Mouse (Mus musculus): Measurements from ENCODE around the gene Tomm70a.
"Not testable (repeated sequence)": the region's sequence is repeated elsewhere in the genome, so short reads cannot be mapped to it uniquely, and the experiment has no call there.

Gene Tomm70a

DNA sequence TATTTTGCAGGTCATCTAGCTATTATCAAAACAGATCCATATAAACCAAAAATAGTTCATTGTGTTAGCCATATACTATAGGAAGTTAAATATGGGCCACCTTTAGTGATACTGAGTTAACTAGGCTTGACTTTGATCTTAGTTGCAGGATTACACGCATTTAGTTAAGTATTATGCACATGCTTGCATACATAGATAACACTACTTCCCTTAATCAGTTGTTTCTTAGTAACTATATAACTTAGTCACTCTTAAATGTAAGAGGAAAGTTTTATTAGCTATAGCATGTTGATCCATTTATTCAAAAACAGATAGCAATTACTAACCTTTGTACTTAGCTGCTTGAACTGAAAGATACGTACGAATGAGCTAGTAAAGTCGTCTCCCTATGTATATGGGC lies 29.9 kb downstream of the Tomm70a start:
- DNase-seq, result no peak

GRCm38 (mm10) chr16:57155899-57156298 lies 34.4 kb downstream of the Tomm70a start:
- no peak for DNase-seq

- no peak for DNase-seq
Measured at GRCm38 (mm10) chr16:57157076-57157475, 35.6 kb downstream of the Tomm70a start.

DNA sequence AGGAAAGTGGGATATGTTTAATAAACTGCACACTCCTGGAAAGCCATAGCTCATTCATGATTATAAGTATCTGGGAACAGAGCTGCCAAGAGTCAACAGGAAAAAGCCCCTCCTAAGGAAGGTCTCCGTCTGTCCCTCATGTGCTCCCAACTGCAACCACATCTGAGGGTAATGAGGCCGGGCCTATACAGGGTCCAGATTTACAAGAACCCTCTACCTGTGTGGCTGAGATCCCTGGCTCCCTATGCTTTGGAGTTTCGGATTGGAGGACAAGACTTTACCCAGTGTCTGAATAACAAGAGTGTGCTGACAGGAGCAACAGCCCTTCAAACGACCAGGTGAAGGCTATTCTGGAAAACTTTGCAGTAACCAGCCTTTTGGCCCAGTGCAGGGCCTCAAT lies 36.2 kb downstream of the Tomm70a start:
- DNase-seq, result no peak

GRCm38 (mm10) chr16:57159835-57160234 lies 38.3 kb downstream of the Tomm70a start:
- DNase-seq, result no peak

DNA sequence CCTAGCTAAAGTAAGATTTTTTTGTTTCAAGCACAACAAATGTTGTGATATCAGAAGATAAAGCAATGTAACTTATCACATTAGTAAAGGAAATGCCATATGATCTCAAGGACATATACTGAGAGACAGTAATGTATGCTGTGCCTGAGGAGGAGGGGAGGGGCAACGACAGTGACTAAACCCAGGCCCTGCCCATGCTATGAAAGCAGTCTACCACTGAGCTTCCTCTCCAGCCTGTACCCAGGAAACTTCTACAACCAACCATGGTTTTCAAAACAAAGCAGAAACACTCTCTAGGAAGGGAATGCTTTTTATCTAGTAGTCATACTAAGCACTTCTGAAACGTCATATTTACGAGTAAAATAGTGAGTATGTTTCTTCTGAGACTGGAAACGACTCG lies 41.3 kb downstream of the Tomm70a start:
- no peak for DNase-seq

DNA sequence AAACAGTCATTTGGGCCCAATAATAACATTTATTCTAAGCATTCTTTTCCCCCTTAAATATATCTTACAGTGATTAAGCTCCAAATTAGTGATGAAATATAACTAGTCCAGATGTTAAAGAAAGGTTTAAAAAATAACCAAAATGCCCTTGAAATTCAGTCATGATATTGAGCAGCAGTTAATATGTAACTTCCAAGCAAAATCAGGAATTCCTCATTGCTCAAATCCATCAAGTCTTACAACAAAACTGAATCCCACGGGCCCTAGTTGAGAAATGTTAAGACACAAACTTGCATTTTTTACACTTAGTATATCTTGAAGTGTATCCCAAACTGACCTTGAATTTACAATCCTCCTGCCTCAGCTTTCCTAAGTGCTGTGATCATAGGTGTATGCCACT lies 42.2 kb downstream of the Tomm70a start:
- no peak for DNase-seq

DNA sequence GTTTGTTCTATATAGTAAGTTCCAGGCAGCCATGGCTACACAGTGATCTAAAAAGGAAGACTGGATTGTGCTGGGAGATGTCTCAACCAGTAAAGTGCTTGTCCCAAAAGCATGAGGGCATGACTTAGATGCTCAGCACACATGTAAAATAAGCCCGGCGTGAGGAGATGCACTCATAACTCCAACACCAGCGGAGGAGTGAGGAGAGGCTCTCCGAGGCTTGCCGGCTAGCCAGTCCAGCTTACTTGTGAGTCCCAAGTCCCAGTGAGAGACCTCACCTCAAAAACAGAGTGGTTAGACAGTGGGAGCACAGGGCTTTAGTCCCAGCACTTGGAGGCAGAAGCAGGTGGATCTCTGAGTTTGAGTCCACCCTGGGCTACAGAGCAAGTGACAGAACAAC lies 43.7 kb downstream of the Tomm70a start:
- DNase-seq, result no peak

- no peak for DNase-seq
Measured at GRCm38 (mm10) chr16:57166086-57166485, 44.6 kb downstream of the Tomm70a start.

DNA sequence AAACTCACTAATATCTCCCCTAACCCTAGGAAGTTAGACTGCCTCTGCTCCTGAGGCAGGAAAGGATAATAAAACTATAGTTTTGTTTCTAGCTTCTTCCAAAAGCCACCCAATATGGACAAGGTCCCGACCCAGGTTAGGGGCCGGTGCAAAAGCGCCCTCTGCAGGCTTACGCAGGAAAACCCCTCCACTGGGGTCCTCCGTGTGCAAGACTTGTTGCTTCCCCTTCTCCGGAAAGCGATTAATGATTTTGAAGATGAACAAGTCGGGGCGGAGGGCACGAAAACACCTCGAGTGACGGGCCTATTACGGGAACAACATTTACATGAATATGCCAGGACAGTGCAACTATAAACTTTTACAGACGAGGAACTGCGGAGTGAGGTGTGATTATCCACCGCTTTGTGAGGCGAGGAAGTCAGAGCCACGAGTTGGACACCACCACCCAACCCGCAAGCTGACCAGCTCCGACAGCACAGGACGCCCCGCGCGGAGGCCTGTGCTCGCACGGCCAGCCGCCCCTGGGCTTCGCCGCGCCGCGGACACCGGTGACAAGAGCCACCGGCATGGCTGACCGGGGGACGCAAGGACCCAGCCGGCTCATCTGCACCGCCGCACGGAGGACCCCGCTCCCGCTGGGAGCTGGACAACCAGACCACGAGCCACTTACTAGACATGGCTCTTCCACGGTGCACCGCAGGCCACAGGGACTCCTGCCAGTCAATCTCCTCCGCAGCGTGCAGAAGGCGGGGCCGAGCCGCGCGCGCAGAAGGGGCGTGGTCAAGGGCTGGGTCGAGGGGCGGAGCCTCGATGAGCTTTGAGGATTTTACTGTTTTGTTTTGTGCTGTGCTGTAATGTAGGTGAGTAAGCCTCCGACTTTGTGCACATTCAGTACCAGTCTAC lies 45.4 kb downstream of the Tomm70a start, which contains the start of gene Nit2:
TSS of gene Nit2 (minus strand) at position 731 of the 903 bp plus-strand sequence.
- peak; percentile 92 for DNase-seq

DNA sequence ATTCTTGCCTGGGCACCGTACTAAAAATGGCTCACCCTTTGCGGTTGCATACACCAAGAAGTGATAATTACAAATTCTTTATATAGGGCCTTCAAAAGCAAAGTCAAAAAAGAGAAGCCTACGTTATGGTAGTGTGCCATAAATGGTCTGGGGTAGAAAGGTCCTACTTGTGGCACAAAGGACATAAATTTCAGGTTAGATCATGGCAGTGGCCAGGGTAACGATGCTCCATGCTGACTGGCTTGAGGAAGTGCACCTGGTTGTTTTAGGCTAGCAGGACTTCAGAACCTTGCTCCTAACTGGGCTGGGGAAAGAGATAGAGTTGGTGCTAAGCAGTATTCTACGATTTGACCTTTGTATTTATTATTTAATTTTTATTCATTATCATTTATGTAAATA lies 46.0 kb downstream of the Tomm70a start:
- DNase-seq, result no peak

DNA sequence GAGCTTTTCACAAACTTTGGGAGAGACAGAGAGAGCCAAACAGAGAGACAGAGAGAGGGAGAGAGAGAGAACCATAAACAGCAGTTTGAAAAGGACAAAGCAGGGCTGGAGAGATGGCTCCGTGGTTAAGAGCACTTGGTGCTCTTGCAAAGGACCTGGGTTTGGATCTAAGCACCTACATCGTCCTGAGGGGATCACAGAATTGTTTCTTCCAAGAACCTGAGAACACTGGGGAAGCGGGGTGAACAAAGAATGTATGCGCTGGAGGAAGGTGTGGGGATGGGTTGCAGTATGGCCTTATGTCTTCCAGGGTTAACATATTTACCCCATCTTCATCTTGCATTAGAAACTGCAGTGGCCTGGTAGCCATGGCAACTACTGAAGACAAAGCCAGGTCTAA lies 46.7 kb downstream of the Tomm70a start:
- DNase-seq, result no peak

GRCm38 (mm10) chr16:57171161-57171560 lies 49.7 kb downstream of the Tomm70a start:
- no peak for DNase-seq

- no peak for DNase-seq
Measured at GRCm38 (mm10) chr16:57171570-57171969, 50.1 kb downstream of the Tomm70a start.

- DNase-seq, result not testable (repeated sequence)
Measured at GRCm38 (mm10) chr16:57174480-57174879, 53.0 kb downstream of the Tomm70a start.

GRCm38 (mm10) chr16:57175751-57176150 lies 54.2 kb downstream of the Tomm70a start:
- no peak for DNase-seq

DNA sequence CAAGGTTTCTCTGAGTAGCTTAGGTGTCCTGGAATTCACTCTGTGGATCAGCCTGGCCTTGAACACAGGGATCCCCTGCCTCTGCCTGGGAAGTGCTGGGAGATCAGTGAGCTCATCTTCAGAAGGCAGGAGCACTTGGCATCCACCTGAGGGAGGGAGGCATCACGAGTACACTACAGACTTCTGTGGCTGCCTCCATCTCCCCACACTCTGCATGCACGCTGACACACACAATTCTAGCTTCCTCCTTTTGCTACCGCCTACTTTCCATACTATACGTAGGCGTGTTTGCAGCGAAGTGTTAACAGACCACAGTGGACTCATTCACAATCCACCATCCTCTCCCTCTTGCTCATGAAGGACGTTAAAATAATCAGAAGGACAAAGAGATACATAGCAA lies 54.8 kb downstream of the Tomm70a start:
- DNase-seq, result no peak

GRCm38 (mm10) chr16:57177254-57177653 lies 55.8 kb downstream of the Tomm70a start:
- DNase-seq, result peak; percentile 70

DNA sequence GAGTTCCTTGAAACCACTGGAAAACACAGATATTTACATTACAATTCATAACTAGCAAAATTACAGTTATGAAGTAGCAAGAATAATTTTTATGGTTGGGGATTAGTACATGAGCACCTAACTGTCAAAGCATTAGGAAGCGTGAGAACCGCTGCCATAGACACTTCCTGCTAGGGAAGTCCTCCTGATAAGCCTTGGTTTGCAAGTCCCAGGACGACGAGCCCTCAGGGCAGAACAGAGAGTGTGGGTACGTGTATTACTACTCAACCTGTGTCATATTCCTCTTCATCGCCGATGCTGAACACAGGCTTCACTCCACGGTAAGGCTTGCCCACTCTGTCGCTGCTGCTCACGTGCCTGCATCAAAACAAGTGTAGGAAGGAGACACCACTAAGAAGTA lies 56.2 kb downstream of the Tomm70a start:
- DNase-seq, result no peak

- no peak for DNase-seq
Measured at GRCm38 (mm10) chr16:57181180-57181579, 59.7 kb downstream of the Tomm70a start.

DNA sequence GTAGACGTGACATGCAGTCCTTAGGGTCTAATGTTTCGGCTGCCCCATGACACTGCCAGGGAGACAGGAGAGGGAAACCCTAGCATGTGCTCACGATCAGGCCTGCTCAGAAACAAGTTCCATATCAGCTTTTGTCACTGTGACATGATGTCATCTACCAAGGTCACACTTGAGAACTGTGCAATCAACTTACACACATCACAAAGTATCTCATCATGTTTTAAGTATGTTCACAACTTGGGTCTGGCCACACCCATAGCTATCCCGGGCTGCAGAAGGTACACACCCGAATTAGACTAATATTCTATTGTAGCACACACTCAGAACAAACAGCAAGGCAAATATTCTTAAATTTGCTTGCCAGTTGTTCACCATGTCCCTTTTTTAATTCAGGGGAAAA lies 60.5 kb downstream of the Tomm70a start:
- DNase-seq, result no peak

DNA sequence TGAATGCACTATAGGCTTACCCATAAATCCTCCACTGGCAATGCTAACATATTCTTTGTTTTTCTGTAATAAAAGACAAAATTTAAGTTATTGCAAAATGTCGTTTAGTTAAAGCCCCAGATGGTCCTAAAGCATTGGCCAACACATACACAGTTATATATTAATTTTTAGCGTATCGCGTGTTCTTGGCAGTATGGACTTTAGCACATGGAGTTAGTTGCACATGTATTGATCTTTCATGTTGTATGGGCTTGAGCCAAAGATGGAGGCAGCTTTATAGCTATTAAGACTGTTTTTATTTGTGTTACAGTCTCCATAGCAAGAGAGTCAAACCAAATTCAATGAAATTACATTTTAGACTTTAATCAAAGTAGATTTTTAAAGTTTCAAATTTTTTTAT lies 65.1 kb downstream of the Tomm70a start:
- DNase-seq, result no peak

GRCm38 (mm10) chr16:57189493-57189892 lies 68.0 kb downstream of the Tomm70a start:
- DNase-seq, result no peak

DNA sequence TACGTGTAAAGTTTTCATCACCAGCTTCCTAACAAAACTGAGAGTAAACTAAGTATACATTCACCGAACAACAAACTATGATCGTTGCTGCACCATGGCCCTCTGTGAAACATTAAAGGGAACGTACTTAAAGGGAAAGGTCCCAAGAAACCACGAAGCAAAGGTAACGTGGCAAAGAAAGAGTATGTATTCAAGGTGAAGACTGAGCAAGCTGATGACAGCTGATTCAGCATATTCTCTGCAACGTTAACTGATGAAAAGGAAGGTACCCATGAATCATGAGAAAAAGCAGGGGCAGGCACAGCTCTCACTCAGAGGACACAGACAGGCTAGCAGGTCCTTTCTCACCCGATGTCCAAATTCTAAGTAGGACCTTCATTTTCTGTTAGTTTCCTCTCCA lies 68.9 kb downstream of the Tomm70a start:
- DNase-seq, result no peak

DNA sequence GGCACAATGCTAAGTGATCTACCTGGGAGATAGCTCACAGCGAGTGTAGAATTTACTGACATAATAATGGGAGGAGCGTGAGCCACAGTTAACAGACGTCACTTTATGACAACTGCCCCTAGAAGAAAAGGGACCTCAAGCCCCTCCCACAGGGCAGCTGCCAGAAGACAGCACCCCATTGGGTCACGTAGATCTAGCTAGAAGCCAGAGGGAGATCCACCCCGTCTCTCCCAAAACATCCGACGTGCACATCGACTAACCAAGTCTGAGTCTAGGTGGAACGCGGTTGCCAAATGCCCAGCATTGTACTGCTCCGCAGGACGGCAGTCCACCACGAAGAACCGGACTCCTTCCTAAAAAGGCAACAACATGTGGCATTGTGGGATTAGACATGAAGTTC lies 69.7 kb downstream of the Tomm70a start:
- no peak for DNase-seq

All from embryo, embryonic 11 days (tissue).